Mouse (Mus musculus): ENCODE measurements around the gene Kdm4b. TPM values are rescaled to one million over a fixed set of nuclear protein-coding genes. Genes with fewer than 3 reads are reported as not detected.

Gene Kdm4b
- total and polyA plus RNA-seq, 3 experiments = 9.1 to 27.5 TPM; not detected in 1

DNA sequence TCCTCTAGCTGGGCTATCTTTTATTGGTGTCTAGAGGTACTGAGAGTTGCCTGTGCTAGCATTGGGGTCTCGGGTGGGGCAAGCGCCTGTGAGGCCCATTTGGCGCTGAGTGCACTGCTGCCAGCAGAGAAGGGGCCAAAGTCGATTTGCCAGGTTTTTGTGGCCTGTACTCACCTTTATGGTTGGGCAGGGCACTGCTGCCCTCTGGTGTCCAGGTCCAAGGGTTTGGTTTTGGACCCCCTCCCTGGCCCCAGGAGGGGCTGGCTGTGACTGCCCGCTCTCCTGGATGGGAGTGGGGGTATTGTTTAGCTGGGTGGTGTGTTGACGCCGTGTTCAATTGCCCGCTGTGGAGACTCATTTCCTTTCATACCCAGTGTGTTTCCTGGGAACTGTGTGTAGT, 20.0 kb upstream of the Kdm4b start:
- Histone ChIP-seq H3K4me3 (ENCODE audit: control insufficient read depth in 1 of 2, insufficient read depth in 1 of 2, low read depth in 2 of 2, low read length in 2 of 2) (no peak overlapping the region), H3K4me1 (ENCODE audit: control insufficient read depth in 1 of 2, insufficient read depth in 2 of 2, low read length in 2 of 2) (peaks cover 0 to 15% of the 10 kb centered on the region in 2 experiments; a peak in 2 of 4 replicates), H3K9me3 (replicated peaks; ENCODE audit: insufficient read depth, low read length) (no peaks in the 10 kb centered on the region), H3K36me3 (ENCODE audit: control insufficient read depth in 1 of 2, insufficient read depth in 2 of 2, low read length in 2 of 2) (peaks cover 2 to 9% of the 10 kb centered on the region in 2 experiments), H3K27ac (ENCODE audit: control insufficient read depth, low read depth, low read length) (no peak overlapping the region), H3K79me2 (ENCODE audit: control insufficient read depth, insufficient read depth, low read length, poor library complexity) (peaks cover 39% of the 10 kb centered on the region), H3K9ac (ENCODE audit: control insufficient read depth, low read depth, low read length, poor library complexity, severe bottlenecking) (0 out of 2 replicates have a peak overlapping the region, but pooled peaks have one; percentile 5), H3K27me3 (ENCODE audit: control insufficient read depth in 1 of 2, insufficient read depth in 2 of 2, low read length in 2 of 2) (no peaks in the 10 kb centered on the region)
- TF ChIP-seq CTCF (IDR thresholded peaks at IDR 0.05 in 2 of 3, conservative IDR thresholded peaks at IDR 0.05 in 1 of 3; ENCODE audit: control insufficient read depth in 1 of 3, insufficient read depth in 1 of 3, low read depth in 2 of 3, low read length in 3 of 3, poor library complexity in 1 of 3, severe bottlenecking in 1 of 3) = peak in 2 of 3 experiments; percentile 21 to 38; a peak in 3 of 6 replicates
- no peak for TF ChIP-seq NRF1 (IDR thresholded peaks at IDR 0.05; ENCODE audit: insufficient read depth, low read depth, low read length, poor library complexity, severe bottlenecking)
- DNase-seq (ENCODE audit: low read depth, low spot score) = no peak

DNA sequence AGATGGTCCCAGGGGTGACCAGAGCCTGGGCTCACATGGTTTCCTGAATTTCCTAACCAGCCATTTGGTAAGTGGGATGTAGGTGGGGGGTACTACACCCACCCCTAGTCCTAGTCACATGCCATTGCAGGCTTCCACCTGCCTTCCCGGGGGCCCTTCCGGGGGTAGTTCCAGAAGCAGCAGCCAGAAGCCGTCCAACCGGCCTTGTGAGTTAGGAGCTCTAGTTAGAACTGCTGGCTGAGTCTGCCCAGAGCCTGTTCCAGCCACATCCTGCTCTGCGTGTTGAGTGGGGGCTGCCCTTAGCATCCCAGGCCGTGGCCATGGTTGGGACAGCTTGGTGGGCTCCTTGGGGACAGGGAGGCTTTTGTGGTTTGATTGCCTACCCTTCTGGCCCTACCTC, 17.8 kb upstream of the Kdm4b start:
- no peaks in the 10 kb centered on the region for H3K9me3 ChIP-seq (replicated peaks; ENCODE audit: insufficient read depth, low read length)
- peaks cover 39% of the 10 kb centered on the region for H3K79me2 ChIP-seq (ENCODE audit: control insufficient read depth, insufficient read depth, low read length, poor library complexity)
- TF ChIP-seq CHD1 (IDR thresholded peaks at IDR 0.05; ENCODE audit: low read depth, low read length) (no peak), POLR2AphosphoS2 (IDR thresholded peaks at IDR 0.05; ENCODE audit: low read length) (no peak), USF1 (IDR thresholded peaks at IDR 0.05; ENCODE audit: low read depth, low read length) (no peak), TCF12 (IDR thresholded peaks at IDR 0.05; ENCODE audit: low read depth, low read length) (no peak), POLR2A (IDR thresholded peaks at IDR 0.05; ENCODE audit: control insufficient read depth in 1 of 2, insufficient read depth in 1 of 2, low read depth in 1 of 2, low read length in 2 of 2, poor library complexity in 1 of 2) (no peak), POLR2AphosphoS5 (IDR thresholded peaks at IDR 0.05; ENCODE audit: borderline replicate concordance, low read depth, low read length) (no peak), UBTF (IDR thresholded peaks at IDR 0.05; ENCODE audit: borderline replicate concordance, insufficient read depth, low read depth, low read length) (no peak), GABPA (IDR thresholded peaks at IDR 0.05; ENCODE audit: low read depth, low read length) (no peak), E2F4 (IDR thresholded peaks at IDR 0.05; ENCODE audit: borderline replicate concordance, low read depth, low read length) (no peak), MXI1 (IDR thresholded peaks at IDR 0.05; ENCODE audit: low read depth, low read length) (no peak), KAT2A (conservative IDR thresholded peaks at IDR 0.05; ENCODE audit: low read depth, low read length) (no peak), RAD21 (IDR thresholded peaks at IDR 0.05; ENCODE audit: low read depth, low read length) (no peak), BHLHE40 (IDR thresholded peaks at IDR 0.05; ENCODE audit: borderline replicate concordance, low read depth, low read length) (no peak), MAX (IDR thresholded peaks at IDR 0.05; ENCODE audit: low read length) (no peak), NELFE (IDR thresholded peaks at IDR 0.05; ENCODE audit: low read depth, low read length) (no peak), SIN3A (IDR thresholded peaks at IDR 0.05; ENCODE audit: low read length) (no peak)
- no peak overlapping the region for H3K4me3 ChIP-seq (ENCODE audit: control insufficient read depth in 1 of 2, insufficient read depth in 1 of 2, low read depth in 2 of 2, low read length in 2 of 2)
- peaks cover 6 to 9% of the 10 kb centered on the region in 2 experiments for H3K36me3 ChIP-seq (ENCODE audit: control insufficient read depth in 1 of 2, insufficient read depth in 2 of 2, low read length in 2 of 2)
- DNase-seq (ENCODE audit: low read depth, low spot score) = no peak
- no peak overlapping the region for H3K27ac ChIP-seq (ENCODE audit: control insufficient read depth, low read depth, low read length)
- H3K27me3 ChIP-seq (ENCODE audit: control insufficient read depth in 1 of 2, insufficient read depth in 2 of 2, low read length in 2 of 2) = no peaks in the 10 kb centered on the region
- H3K4me1 ChIP-seq (ENCODE audit: control insufficient read depth in 1 of 2, insufficient read depth in 2 of 2, low read length in 2 of 2) = peaks cover 0 to 9% of the 10 kb centered on the region in 2 experiments; a peak in 1 of 4 replicates
- H3K9ac ChIP-seq (ENCODE audit: control insufficient read depth, low read depth, low read length, poor library complexity, severe bottlenecking) = no peak overlapping the region

All from MEL (cell line).